Mouse (Mus musculus) brain, embryonic 14.5 days (tissue): Measurements from ENCODE around the gene Prickle2.

Experiments
- CTCF ChIP-seq: fragments of 200-500 bp; IDR thresholded peaks from 2 replicates; pipeline ENCODE4 v1.5.1; 2012; ENCODE audit warnings: inconsistent platforms, mild to moderate bottlenecking, moderate library complexity, borderline replicate concordance; ENCODE audit not compliant: insufficient read depth, insufficient read length; ENCODE audit errors: extremely low read depth
- POLR2A ChIP-seq: fragments of 200-500 bp; IDR thresholded peaks from 2 replicates; pipeline ENCODE4 v1.6.1; 2012; ENCODE audit warnings: mild to moderate bottlenecking, inconsistent platforms, borderline replicate concordance; ENCODE audit not compliant: poor library complexity, insufficient read depth, insufficient read length, severe bottlenecking; ENCODE audit errors: extremely low read depth

- TF ChIP-seq CTCF (no peak), POLR2A (no peak)
These were observed 146.7 kb downstream of the Prickle2 start for GRCm38 (mm10) chr6:92559261-92559660.
